Mouse (Mus musculus) CH12.LX (cell line): Measurements from ENCODE around the gene Bcor.

Experiments used
- CTCF ChIP-seq, 2 experiments: IDR thresholded peaks in 1 of 2; conservative IDR thresholded peaks in 1 of 2; 2 replicates each; pipeline ENCODE4 v1.5.1; 2011 to 2012; ENCODE audit warnings: low read depth in 2 of 2, low read length in 2 of 2, improper control_type of control experiment in 1 of 2, inconsistent platforms in 1 of 2, mild to moderate bottlenecking in 1 of 2, moderate library complexity in 1 of 2
- JUND ChIP-seq: conservative IDR thresholded peaks from 2 replicates; pipeline ENCODE4 v1.6.1; 2011; ENCODE audit warnings: low read depth, low read length, improper control_type of control experiment
- KAT2A ChIP-seq: IDR thresholded peaks from 2 replicates; pipeline ENCODE4 v1.6.1; 2012; ENCODE audit warnings: low read length, improper control_type of control experiment, inconsistent platforms; ENCODE audit not compliant: insufficient replicate concordance
- MAFK ChIP-seq: IDR thresholded peaks from 2 replicates; pipeline ENCODE4 v1.6.1; 2011; ENCODE audit warnings: low read length, improper control_type of control experiment; ENCODE audit not compliant: insufficient replicate concordance
- NRF1 ChIP-seq: IDR thresholded peaks from 2 replicates; pipeline ENCODE4 v1.6.1; 2014; ENCODE audit warnings: low read depth, mild to moderate bottlenecking, inconsistent platforms, low read length, improper control_type of control experiment, moderate library complexity
- POLR2A ChIP-seq: IDR thresholded peaks from 2 replicates; pipeline ENCODE4 v1.6.1; 2011; ENCODE audit warnings: low read depth, mild to moderate bottlenecking, improper control_type of control experiment, low read length
- ZMIZ1 ChIP-seq: IDR thresholded peaks from 2 replicates; pipeline ENCODE4 v1.6.1; 2012; ENCODE audit warnings: low read depth, mild to moderate bottlenecking, inconsistent platforms, low read length, improper control_type of control experiment

DNA sequence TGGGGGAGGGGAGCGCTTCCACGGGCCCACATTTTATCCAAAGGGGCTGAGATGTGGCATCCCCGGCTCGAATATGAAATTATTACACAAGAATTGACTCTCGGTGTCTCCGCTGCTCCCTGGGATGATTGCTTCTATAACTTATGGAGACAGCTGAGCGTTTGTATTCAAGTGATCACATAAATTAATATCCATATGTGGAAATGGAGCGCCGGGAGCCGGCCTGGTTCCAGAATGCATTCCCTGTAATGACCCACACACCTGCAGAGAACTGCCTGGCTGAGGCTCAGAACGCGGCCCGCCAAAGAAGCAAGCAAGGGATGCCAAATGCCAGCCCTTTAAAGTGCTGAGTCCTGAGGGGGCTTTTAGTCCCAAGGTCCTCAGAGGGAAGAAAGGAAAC lies 170.7 kb downstream of the Bcor start:
- TF ChIP-seq CTCF (conservative IDR thresholded peaks at IDR 0.05 in 1 of 2, IDR thresholded peaks at IDR 0.05 in 1 of 2; ENCODE audit: low read depth in 2 of 2, low read length in 2 of 2) (no peak), JUND (no peak), NRF1 (no peak), MAFK (no peak), KAT2A (no peak), ZMIZ1 (no peak), POLR2A (no peak)
